Mouse (Mus musculus) retina, postnatal 7 days (tissue): ENCODE measurements at regions not wholly inside any gene's neighbourhood (a gene's known extent, or its start where the extent isn't known, plus 50 kb on each side); places are given as distances from the start of the nearest gene placed in this dataset.

Experiments used
- DNase-seq: peaks from one replicate; pipeline ENCODE4 v3.0.0-alpha.2; 2012; ENCODE audit warnings: low read depth, low spot score

DNA sequence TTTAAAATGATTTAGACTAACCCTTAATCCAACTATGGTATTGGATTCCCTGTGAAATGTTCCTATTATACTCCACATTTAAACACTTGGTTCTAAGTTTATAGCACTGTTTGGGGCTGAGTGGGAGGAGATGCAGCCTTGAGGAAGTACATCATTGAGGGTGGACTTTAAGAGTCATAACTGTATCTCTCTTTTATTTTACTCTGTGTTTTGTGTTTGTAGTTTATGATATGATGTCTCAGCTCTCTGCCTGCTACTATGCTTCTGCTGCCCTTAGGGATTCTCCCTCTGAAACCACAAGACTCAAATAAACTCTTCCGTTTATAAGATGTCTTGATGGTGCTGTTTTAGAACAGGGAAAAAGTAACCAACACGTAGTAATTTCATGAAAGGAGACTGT is 797.7 kb upstream of the Sel1l start:
- DNase-seq, result no peak

DNA sequence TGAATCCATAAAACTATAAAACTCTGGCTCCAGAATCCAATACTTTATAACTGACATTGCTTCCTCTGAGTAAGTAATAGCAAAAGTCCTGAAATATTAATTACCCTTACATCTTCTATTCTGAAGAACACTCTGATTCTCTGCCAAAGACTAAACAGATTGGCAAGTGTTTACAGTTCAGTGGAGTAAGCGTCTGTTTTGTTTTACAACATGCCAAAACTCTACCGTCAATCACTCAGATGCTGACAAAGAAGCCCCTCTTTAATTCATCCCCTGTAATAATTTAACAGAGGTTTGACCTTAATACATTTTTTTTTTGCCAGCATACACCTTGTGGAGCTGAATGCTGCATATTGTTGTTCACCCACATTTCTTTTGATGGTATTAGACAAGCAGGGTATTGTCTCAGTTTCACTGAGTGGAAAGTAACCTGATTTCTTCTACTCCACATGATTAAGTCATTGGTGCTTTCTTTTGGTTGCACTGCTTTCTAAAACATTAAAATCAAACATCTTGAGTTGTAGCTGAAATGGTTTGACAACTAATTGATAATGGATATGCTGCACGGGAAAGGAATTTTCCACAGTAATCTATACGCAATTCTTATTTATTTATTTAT is 796.2 kb upstream of the Sel1l start:
- DNase-seq, result no peak

DNA sequence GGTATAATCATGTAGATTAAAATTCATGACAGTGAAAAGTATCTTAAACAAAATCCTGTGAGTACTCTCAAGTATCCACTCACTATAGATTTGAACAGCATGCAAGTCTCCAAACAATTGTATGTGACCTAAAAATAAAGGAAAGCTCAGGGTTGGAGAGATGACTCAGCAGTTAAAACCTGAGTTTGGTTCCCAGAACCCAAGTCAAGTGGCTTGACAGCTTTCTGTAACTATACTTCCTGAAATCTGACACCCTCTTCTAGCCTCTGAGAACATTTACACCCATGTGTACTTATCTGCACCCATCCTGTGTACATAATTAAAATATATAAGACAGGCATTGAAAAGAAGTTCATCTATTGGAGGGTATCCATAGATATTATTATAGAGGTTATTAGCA is 770.2 kb upstream of the Sel1l start:
- DNase-seq, result no peak

DNA sequence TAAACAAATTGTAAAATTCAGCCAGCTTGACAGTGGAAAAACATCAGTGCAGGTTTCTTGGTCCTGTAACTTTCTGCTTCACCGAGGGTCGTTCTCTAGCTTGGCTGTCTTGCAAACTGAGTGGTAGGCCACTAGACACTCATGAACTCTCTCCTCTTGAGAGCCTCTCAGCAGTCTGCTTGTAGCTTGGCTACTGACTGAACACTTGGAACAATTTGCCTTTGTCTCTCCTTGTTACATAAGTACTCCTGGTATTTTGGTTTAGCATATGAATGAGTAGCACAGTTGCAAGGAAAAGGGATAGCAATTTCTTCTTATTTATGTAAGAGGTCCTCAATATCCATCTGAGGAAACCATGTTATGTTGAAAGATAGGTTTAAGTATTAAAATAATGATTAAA is 769.6 kb upstream of the Sel1l start:
- no peak for DNase-seq

DNA sequence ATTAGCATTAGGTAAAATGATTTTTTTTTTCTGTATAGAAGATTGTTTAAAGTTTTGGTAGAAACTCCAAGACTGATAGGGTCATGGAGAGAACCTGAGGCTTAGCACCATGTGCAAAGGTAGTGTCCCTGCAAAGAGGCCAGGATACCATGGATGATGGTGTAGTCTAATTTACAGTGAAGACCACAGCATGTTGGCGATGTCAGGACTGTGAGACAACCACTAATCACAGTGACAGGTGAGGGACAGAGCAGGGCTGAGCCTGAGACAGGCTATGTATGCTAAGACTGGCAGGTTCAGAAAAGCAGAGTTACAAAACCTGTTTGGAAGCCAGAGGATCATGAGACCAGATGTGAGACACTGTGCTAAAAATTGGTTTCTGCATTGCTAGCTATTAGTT is 752.7 kb upstream of the Sel1l start:
- DNase-seq, result no peak

DNA sequence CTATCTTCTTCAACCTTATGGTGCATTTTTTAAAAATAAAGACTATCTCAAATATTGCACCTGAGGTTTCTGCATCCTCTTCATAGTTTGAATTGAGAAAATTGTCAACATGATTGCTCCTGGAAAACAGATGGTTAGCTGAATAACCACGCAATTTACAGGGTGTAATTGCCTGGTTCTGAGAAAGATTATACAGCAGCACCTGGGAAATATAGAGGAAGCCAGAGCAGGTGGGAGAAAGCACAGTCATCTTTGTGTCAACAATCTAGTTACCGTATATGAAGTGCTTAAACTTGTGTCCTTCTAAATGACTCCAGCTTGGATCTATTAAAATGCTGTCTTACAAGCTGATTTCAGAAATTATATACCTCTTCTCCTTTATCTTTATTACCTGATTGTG is 740.8 kb upstream of the Sel1l start:
- DNase-seq, result no peak

DNA sequence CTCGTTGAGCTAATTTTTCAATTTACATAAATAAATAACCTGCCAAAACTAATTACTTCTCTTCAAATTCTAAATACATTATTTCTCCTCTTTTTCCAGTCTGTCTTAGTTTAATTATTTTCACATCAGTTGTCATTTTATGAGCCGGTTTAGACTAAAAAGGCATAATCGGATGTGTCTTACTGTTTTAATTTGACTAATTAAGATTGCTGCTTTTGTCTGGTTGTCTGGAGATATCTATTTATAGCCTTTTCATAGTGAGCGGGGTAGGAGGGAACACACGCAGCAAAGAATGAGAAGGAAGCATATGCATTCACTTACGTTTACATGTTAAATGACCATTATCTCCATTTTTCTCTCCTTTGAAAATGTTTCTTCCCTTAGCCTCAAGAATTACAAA is 740.3 kb upstream of the Sel1l start:
- peak; percentile 3 for DNase-seq

DNA sequence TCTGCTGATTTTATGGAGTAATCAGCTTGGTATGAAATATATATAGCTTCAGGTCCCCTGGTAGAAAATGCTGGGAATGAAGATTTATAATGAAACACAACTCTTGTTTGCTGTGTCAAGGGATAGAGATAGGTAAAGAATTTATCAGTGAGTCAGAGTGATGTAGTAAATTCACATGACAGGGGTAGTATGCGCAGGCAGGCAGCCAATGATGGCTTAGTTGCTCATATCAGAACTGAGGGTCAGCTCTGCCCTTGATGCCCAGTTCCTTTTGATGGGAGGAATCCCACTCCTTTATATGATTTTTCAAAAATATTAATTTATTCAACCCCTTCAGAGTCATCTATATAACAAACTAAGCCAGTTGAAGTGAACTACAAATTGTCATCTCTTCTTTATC is 729.6 kb upstream of the Sel1l start:
- no peak for DNase-seq
